Mouse (Mus musculus) MEL (cell line): Measurements from ENCODE around the gene Tmem29.

Experiments
- CTCF ChIP-seq, 3 experiments: IDR thresholded peaks in 2 of 3; conservative IDR thresholded peaks in 1 of 3; 2 replicates each; pipeline ENCODE4 v1.5.1; 2011 to 2012; ENCODE audit warnings: low read length in 3 of 3, low read depth in 2 of 3, mild to moderate bottlenecking in 2 of 3, improper control_type of control experiment in 1 of 3, inconsistent platforms in 1 of 3, mixed read lengths in 1 of 3, moderate library complexity in 1 of 3; ENCODE audit not compliant: control insufficient read depth in 1 of 3, insufficient read depth in 1 of 3, poor library complexity in 1 of 3, severe bottlenecking in 1 of 3
- POLR2AphosphoS2 ChIP-seq: IDR thresholded peaks from 2 replicates; pipeline ENCODE4 v1.6.1; 2011; ENCODE audit warnings: low read length, improper control_type of control experiment

DNA sequence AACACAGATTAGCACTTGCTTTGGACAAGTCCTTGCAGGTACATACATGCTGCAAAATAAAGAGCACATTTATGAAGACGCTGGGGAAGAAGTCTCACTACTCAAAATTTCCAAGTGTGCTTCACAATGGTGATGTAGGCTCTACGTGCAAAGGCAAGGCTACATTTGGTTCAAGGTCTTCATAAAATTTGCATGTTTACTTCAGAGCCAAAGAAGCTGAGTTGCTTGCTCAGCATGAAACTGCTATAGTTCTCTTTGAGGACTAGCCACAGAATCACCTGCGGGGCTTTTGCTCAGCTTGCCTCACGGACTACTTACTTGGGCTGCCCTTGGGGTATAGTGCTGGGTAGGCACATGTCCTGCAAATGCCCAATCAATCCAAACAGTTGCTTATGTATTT is 45.4 kb downstream of the Tmem29 start:
- TF ChIP-seq CTCF (IDR thresholded peaks at IDR 0.05 in 2 of 3, conservative IDR thresholded peaks at IDR 0.05 in 1 of 3; ENCODE audit: control insufficient read depth in 1 of 3, insufficient read depth in 1 of 3, low read depth in 2 of 3, low read length in 3 of 3, poor library complexity in 1 of 3, severe bottlenecking in 1 of 3) (no peak), POLR2AphosphoS2 (no peak)
